Mouse (Mus musculus) heart, adult 2 months (tissue): ENCODE results near the gene Ehmt2. TPM values are rescaled to one million over a fixed set of nuclear protein-coding genes. Genes with fewer than 3 reads are reported as not detected.

ENCODE experiments used
- DNase-seq, 2 experiments: peaks; one replicate each; pipeline ENCODE4 v3.0.0; 2021
- H3K27ac ChIP-seq: fragments of 200-600 bp; 2 replicates; pipeline ENCODE4 v1.8.1; 2022
- H3K27me3 ChIP-seq: fragments of 200-500 bp; 2 replicates; pipeline ENCODE4 v1.6.1; 2012; ENCODE audit warnings: mild to moderate bottlenecking, low read length, inconsistent platforms, mixed read lengths; ENCODE audit not compliant: control insufficient read depth, insufficient read depth
- H3K36me3 ChIP-seq: fragments of 200-500 bp; 2 replicates; pipeline ENCODE4 v1.6.1; 2012; ENCODE audit warnings: low read length, inconsistent platforms; ENCODE audit not compliant: control insufficient read depth, insufficient read depth
- H3K4me1 ChIP-seq: fragments of 200-500 bp; 2 replicates; pipeline ENCODE4 v1.6.1; 2011; ENCODE audit warnings: low read length; ENCODE audit not compliant: control insufficient read depth, insufficient read depth
- H3K4me3 ChIP-seq: fragments of 200-600 bp; 2 replicates; pipeline ENCODE4 v1.8.1; 2022
- H3K79me2 ChIP-seq: fragments of 200-500 bp; replicated peaks from 2 replicates; pipeline ENCODE4 v1.6.1; 2012; ENCODE audit warnings: mild to moderate bottlenecking, inconsistent platforms, low read length, moderate library complexity, mixed read lengths; ENCODE audit not compliant: control insufficient read depth, insufficient read depth
- H3K9ac ChIP-seq: fragments of 200-500 bp; 2 replicates; pipeline ENCODE4 v1.6.1; 2012; ENCODE audit warnings: low read depth, mild to moderate bottlenecking, control low read depth, inconsistent platforms, low read length, mixed read lengths
- CTCF ChIP-seq: fragments of 200-600 bp; IDR thresholded peaks from 2 replicates; pipeline ENCODE4 v1.8.1; 2022; ENCODE audit warnings: antibody characterized with exemption, mild to moderate bottlenecking, moderate library complexity
- EP300 ChIP-seq: fragments of 200-500 bp; IDR thresholded peaks from 2 replicates; pipeline ENCODE4 v1.6.1; 2011; ENCODE audit warnings: low read depth, low read length, control low read depth; ENCODE audit not compliant: insufficient read depth
- POLR2A ChIP-seq: fragments of 200-500 bp; IDR thresholded peaks from 2 replicates; pipeline ENCODE4 v1.6.1; 2011; ENCODE audit warnings: mild to moderate bottlenecking, low read depth, low read length, control low read depth; ENCODE audit not compliant: insufficient read depth
- WGBS: fragments of 180-500 bp; shearing (Covaris S2); methylation state at CpG from one replicate; pipeline ENCODE4 v1.1.7; 2018; 5-methylcytosine and 5-hydroxymethylcytosine counted together
- intact Hi-C: fragments of 180-260 bp; cut with DNase I; formaldehyde crosslinking; loops from one replicate; pipeline ENCODE4 v1.15.1; 2025
- polyA plus RNA-seq: library from polyadenylated mRNA; depleted of rRNA; stranded (reverse); fragments of >200 nt; gene quantifications from 2 replicates; pipeline ENCODE4 v1.2.3, GENCODE M21; 2012
- total RNA-seq, 2 experiments: library from RNA; stranded (reverse); gene quantifications; 2 replicates each; pipeline ENCODE4 v1.2.3; 2021

Gene Ehmt2
- total and polyA plus RNA-seq, 3 experiments = 38.0 to 64.0 (median 42.6) TPM

- H3K27me3 ChIP-seq = no peaks in the 10 kb centered on the region
- H3K79me2 ChIP-seq = no peaks in the 10 kb centered on the region
- no peaks in the 10 kb centered on the region for H3K36me3 ChIP-seq
- no peak overlapping the region for H3K4me3 ChIP-seq
- no peak overlapping the region for H3K9ac ChIP-seq
- WGBS = 60% methylated on average over 5 of the region's 5 CpGs
- no peak overlapping the region for H3K27ac ChIP-seq
- DNase-seq = no peak
- TF ChIP-seq POLR2A (no peak), CTCF (no peak), EP300 (no peak)
- no peaks in the 10 kb centered on the region for H3K4me1 ChIP-seq
- intact Hi-C loops = no loop called here
These were observed 26.0 kb downstream of the Ehmt2 start for GRCm38 (mm10) chr17:34924258-34924657.

GRCm38 (mm10) chr17:34927306-34928019 lies 29.2 kb downstream of the Ehmt2 start:
- WGBS = 81% methylated on average over 18 of the region's 18 CpGs
- Histone ChIP-seq H3K27ac (no peak overlapping the region), H3K79me2 (no peaks in the 10 kb centered on the region), H3K9ac (no peak overlapping the region), H3K36me3 (no peaks in the 10 kb centered on the region), H3K27me3 (no peaks in the 10 kb centered on the region), H3K4me3 (no peak overlapping the region), H3K4me1 (peaks cover 1% of the 10 kb centered on the region; the same call in 1 of the 2 replicates)
- intact Hi-C loops = no loop called here
- no peak for TF ChIP-seq POLR2A
- TF ChIP-seq EP300 = no peak
- no peak for TF ChIP-seq CTCF
- DNase-seq = no peak

GRCm38 (mm10) chr17:34928841-34929240 lies 30.6 kb downstream of the Ehmt2 start:
- intact Hi-C loops = no loop called here
- DNase-seq = no peak
- Histone ChIP-seq H3K36me3 (no peaks in the 10 kb centered on the region), H3K79me2 (no peaks in the 10 kb centered on the region), H3K27ac (no peak overlapping the region), H3K4me1 (peaks cover 1% of the 10 kb centered on the region; the same call in 1 of the 2 replicates), H3K27me3 (no peaks in the 10 kb centered on the region), H3K4me3 (no peak overlapping the region), H3K9ac (no peak overlapping the region)
- 33% methylated on average over 4 of the region's 4 CpGs for WGBS
- no peak for TF ChIP-seq CTCF
- TF ChIP-seq POLR2A = no peak
- TF ChIP-seq EP300 = no peak

- H3K27ac ChIP-seq = peak within 1 kb of the TSS; percentile 85
- peak; percentile 88 for TF ChIP-seq POLR2A
- TF ChIP-seq CTCF = peak; percentile 94
- peak; percentile 12; the same call in 1 of the 2 replicates for TF ChIP-seq EP300
- no peaks in the 10 kb centered on the region for H3K27me3 ChIP-seq
- peak within 1 kb of the TSS; percentile 90 for H3K4me3 ChIP-seq
- intact Hi-C loops = loop anchor here (2.0 kb wide), 2 partner anchors 38 to 50 kb away; partner anchors contain the start of gene Lsm2
- 1% methylated on average over 38 of the region's 38 CpGs for WGBS
- peaks cover 1% of the 10 kb centered on the region; the same call in 1 of the 2 replicates for H3K4me1 ChIP-seq
- H3K79me2 ChIP-seq = no peaks in the 10 kb centered on the region
- peak; percentile 96 to 99 for DNase-seq
- H3K36me3 ChIP-seq = no peaks in the 10 kb centered on the region
- H3K9ac ChIP-seq = peak within 1 kb of the TSS; percentile 89
These were observed 32.9 kb downstream of the Ehmt2 start, which contains the start of gene Neu1 for GRCm38 (mm10) chr17:34931061-34931734. Gene Neu1 (plus strand): TSS chr17:34931253.

- no peaks in the 10 kb centered on the region for H3K27me3 ChIP-seq
- peak overlapping the region; percentile 89 for H3K9ac ChIP-seq
- intact Hi-C loops = loop anchor here (2.0 kb wide), 2 partner anchors 39 to 49 kb away; partner anchors contain the start of gene Lsm2
- peaks cover 1% of the 10 kb centered on the region; the same call in 1 of the 2 replicates for H3K4me1 ChIP-seq
- DNase-seq = peak in 1 of 2 experiments; percentile 45
- H3K27ac ChIP-seq = peak overlapping the region; percentile 85
- WGBS = 10% methylated on average over 14 of the region's 14 CpGs
- H3K36me3 ChIP-seq = no peaks in the 10 kb centered on the region
- H3K79me2 ChIP-seq = no peaks in the 10 kb centered on the region
- TF ChIP-seq EP300 = no peak
- TF ChIP-seq POLR2A = no peak
- peak overlapping the region; percentile 90 for H3K4me3 ChIP-seq
These were observed 33.4 kb downstream of the Ehmt2 start for GRCm38 (mm10) chr17:34931735-34932098.
